Mouse (Mus musculus) intestine, embryonic 15.5 days (tissue): ENCODE data around the gene Ccdc22. TPM values are rescaled to one million over a fixed set of nuclear protein-coding genes. Genes with fewer than 3 reads are reported as not detected.

Experiments
- ATAC-seq: fragments of 200-750 bp; cut with Nextera tagmentation; 2 replicates; pipeline ENCODE4 v1.8.0; 2017; ENCODE audit warnings: moderate TSS enrichment, moderate library complexity
- H3K27ac ChIP-seq: fragments of 300-500 bp; sonication (generic); 2 replicates; pipeline ENCODE4 v1.5.1; 2015; ENCODE audit warnings: mild to moderate bottlenecking, inconsistent platforms
- H3K27me3 ChIP-seq: fragments of 300-500 bp; sonication (generic); replicated peaks from 2 replicates; pipeline ENCODE4 v1.6.1; 2015; ENCODE audit warnings: inconsistent platforms
- H3K36me3 ChIP-seq: fragments of 300-500 bp; sonication (generic); 2 replicates; pipeline ENCODE4 v1.6.1; 2015; ENCODE audit warnings: inconsistent platforms
- H3K4me1 ChIP-seq: fragments of 300-500 bp; sonication (generic); replicated peaks from 2 replicates; pipeline ENCODE4 v1.6.1; 2015; ENCODE audit warnings: inconsistent platforms
- H3K4me2 ChIP-seq: fragments of 300-500 bp; sonication (generic); replicated peaks from 2 replicates; pipeline ENCODE4 v1.6.1; 2015; ENCODE audit warnings: mild to moderate bottlenecking, inconsistent platforms
- H3K4me3 ChIP-seq: fragments of 300-500 bp; sonication (generic); replicated peaks from 2 replicates; pipeline ENCODE4 v1.5.1; 2015; ENCODE audit warnings: inconsistent platforms
- H3K9ac ChIP-seq: fragments of 300-500 bp; sonication (generic); 2 replicates; pipeline ENCODE4 v1.6.1; 2015; ENCODE audit warnings: inconsistent platforms
- H3K9me3 ChIP-seq: fragments of 300-500 bp; sonication (generic); 2 replicates; pipeline ENCODE4 v1.6.1; 2016; ENCODE audit warnings: inconsistent platforms
- WGBS: fragments of 180-500 bp; shearing (Covaris S2); methylation state at CpG from one replicate; pipeline ENCODE4 v1.1.7; 2015; 5-methylcytosine and 5-hydroxymethylcytosine counted together
- polyA plus RNA-seq: library from polyadenylated mRNA; unstranded; fragments of >200 nt; fragmentation: Nextera tagmentation; extraction: Ambion mirVana; gene quantifications from 2 replicates; pipeline ENCODE4 v1.2.1, GENCODE M21; 2015

The Ccdc22 gene
- polyA plus RNA-seq, 1 experiment from 2014 or later: 31.4 TPM

DNA sequence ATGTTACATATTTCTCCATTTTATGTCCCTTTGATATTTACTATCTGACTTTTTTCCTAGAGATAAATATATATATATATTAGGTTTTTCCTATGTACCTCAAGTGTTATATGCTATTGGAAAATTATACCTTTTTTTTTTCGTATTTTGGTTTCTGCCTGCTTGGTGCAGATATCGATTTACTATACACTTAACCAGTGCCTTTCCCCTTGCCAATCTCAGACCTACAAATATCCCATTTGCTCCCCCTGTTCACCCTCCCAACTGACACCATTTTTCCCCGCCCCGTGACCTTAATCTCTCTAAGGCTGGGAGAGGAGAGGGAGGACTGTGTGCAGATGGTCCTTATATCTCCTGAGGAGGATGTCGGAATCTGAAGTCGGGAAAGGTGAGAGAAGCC is 1.5 kb upstream of the Ccdc22 start, which contains the start of gene Cacna1f:
Gene Cacna1f, plus strand, starts transcription at position 301 of the 400 bp plus-strand sequence.
- H3K4me3 ChIP-seq: no peak within 1 kb of the TSS
- H3K4me2 ChIP-seq: no peak within 1 kb of the TSS
- 0 out of 2 replicates have a peak, but pooled peaks cover 2% of the 10 kb centered on the region for H3K4me1 ChIP-seq
- H3K27ac ChIP-seq: no peak within 1 kb of the TSS
- no peak within 1 kb of the TSS for H3K9ac ChIP-seq
- H3K36me3 ChIP-seq: no peaks in the 10 kb centered on the region
- no peaks in the 10 kb centered on the region for H3K9me3 ChIP-seq
- no peak for ATAC-seq
- no peaks in the 10 kb centered on the region for H3K27me3 ChIP-seq
- 82% methylated on average over 6 of the region's 6 CpGs for WGBS

DNA sequence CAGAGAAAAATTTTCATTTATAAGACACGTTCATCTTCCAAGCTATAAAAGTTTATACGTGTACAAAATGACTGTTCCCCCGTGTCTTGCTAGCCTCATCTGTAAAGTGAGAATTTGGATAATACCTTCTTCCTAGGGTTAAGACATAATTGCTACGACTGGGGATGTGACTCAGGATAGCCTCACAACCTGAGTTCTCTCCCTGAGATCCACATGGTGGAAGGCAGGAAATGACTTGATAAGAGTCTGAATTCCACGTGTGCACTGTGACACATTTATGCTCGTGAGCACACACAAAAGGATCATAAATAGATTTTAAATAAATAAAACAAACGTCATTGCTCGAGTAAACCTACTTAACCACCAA is 241 bp upstream of the Ccdc22 start:
- Histone ChIP-seq H3K27me3 (no peaks in the 10 kb centered on the region), H3K4me1 (0 out of 2 replicates have a peak, but pooled peaks cover 2% of the 10 kb centered on the region), H3K27ac (no peak overlapping the region), H3K36me3 (no peaks in the 10 kb centered on the region), H3K4me2 (no peak overlapping the region), H3K9me3 (no peaks in the 10 kb centered on the region), H3K4me3 (no peak overlapping the region), H3K9ac (no peak overlapping the region)
- WGBS: 32% methylated on average over 8 of the region's 8 CpGs
- ATAC-seq: peak; percentile 57

DNA sequence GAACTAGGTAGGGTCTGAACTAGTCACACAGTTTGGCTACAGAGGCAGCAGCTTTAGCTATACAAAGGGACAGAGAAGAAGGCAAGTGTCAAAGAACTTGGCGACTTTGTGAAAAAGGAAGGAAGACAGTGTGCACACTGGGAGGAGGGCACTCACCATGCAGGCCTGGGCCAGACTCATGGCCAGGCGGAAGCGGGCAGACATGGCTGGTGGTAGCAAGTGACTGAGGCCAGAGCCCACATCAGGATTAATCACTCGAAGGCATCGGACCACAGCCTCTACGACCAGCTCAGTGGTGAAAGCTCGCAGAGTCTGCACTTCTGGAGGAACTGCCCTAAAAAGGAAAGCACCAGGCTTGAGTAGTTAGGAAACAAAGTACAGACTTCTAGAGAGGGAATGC is 1.3 kb downstream of the Ccdc22 start:
- 87% methylated on average over 7 of the region's 7 CpGs for WGBS
- Histone ChIP-seq H3K27me3 (no peaks in the 10 kb centered on the region), H3K9me3 (no peaks in the 10 kb centered on the region), H3K9ac (no peak overlapping the region), H3K4me1 (no peaks in the 10 kb centered on the region), H3K36me3 (no peaks in the 10 kb centered on the region), H3K27ac (no peak overlapping the region), H3K4me3 (no peak overlapping the region), H3K4me2 (peak overlapping the region; percentile 53)
- no peak for ATAC-seq

DNA sequence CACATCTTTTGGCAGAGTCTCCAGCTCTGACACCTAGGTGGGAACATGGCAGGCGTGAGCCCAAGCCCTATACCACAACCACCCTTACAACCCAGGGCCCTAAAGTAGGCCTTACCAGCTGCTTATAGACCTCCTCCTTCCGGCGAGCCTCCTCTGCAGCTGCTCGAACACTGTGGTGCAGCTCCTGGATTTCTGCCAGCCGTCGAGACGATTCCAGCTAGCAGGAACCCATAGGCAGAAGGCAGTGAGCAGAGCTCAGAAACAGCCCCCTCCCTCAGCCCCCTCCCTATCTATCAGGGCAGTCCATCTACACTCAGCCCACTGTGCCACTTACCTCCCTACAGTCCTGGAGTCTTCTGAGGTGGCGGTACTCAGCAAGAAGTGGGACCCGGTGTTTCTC is 9.9 kb downstream of the Ccdc22 start:
- Histone ChIP-seq H3K27me3 (no peaks in the 10 kb centered on the region), H3K4me3 (no peak overlapping the region), H3K9me3 (no peaks in the 10 kb centered on the region), H3K4me2 (no peak overlapping the region), H3K27ac (no peak overlapping the region), H3K9ac (no peak overlapping the region), H3K4me1 (no peaks in the 10 kb centered on the region), H3K36me3 (no peaks in the 10 kb centered on the region)
- 87% methylated on average over 9 of the region's 9 CpGs for WGBS
- ATAC-seq: no peak

DNA sequence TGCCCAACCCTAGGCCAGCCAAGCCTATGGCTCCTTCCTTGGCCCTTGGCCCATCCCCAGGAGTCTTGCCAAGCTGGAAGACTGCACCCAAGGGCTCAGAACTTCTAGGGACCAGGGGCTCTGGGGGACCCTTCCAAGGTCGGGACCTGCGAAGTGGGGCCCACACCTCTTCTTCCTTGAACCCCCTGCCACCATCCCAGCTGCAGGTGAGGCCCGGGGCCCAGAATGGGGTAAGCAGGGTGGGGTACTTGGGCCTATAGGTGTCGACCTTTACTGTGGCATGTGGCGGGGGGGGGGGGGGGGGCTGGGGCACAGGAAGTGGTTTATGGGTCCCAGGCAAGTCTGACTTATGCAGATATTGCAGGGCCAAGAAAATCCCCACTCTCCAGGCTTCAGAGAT is 19.0 kb downstream of the Ccdc22 start:
- no peaks in the 10 kb centered on the region for H3K27me3 ChIP-seq
- no peaks in the 10 kb centered on the region for H3K4me1 ChIP-seq
- no peak overlapping the region for H3K4me3 ChIP-seq
- no peak overlapping the region for H3K27ac ChIP-seq
- no peaks in the 10 kb centered on the region for H3K9me3 ChIP-seq
- no peaks in the 10 kb centered on the region for H3K36me3 ChIP-seq
- 93% methylated on average over 4 of the region's 5 CpGs for WGBS
- H3K9ac ChIP-seq: no peak overlapping the region
- no peak overlapping the region for H3K4me2 ChIP-seq
- ATAC-seq: no peak

DNA sequence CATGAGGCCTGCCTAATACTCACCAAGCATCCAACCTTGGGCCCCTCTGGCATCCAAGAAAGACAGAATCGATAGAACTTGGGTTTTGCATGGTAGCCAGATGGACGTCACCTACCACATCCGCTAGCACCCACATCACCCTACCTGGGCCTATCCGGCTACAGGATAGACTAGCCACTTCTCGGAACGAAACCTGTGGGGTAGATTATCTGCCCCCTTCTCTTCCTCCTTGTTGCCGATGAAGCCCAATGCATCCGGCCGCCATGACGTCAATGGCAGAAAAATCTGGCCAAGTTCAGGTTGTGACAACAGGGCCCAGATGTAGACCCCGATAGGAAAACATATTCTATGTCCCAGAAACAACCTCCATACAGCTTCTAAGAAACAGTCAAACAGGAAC is 21.4 kb downstream of the Ccdc22 start:
- H3K4me1 ChIP-seq: no peaks in the 10 kb centered on the region
- ATAC-seq: no peak
- no peak overlapping the region for H3K27ac ChIP-seq
- H3K4me3 ChIP-seq: no peak overlapping the region
- no peak overlapping the region for H3K4me2 ChIP-seq
- H3K36me3 ChIP-seq: no peaks in the 10 kb centered on the region
- H3K27me3 ChIP-seq: no peaks in the 10 kb centered on the region
- WGBS: 93% methylated on average over 11 of the region's 11 CpGs
- no peaks in the 10 kb centered on the region for H3K9me3 ChIP-seq
- H3K9ac ChIP-seq: no peak overlapping the region

DNA sequence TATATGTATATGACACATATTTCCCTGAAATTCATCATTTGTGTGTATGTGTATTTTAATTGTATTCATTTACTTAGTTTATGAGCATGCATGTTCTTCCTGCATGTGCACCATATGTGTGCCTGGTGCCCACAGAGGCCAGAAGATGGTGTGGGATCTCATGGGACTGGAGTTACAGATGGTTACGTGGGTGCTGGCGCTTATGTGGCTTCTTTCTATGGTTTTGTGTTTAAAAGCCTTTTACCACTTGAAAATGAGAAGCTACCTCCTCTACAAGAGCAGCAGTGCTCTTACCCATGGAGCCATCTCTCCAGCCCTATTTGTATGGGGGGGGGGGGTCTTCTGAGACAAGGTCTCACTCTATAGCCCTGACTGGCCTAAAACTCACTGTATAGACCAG is 24.2 kb downstream of the Ccdc22 start:
- Histone ChIP-seq H3K9me3 (no peaks in the 10 kb centered on the region), H3K36me3 (no peaks in the 10 kb centered on the region), H3K4me3 (no peak overlapping the region), H3K4me2 (no peak overlapping the region), H3K27ac (no peak overlapping the region), H3K4me1 (no peaks in the 10 kb centered on the region), H3K9ac (no peak overlapping the region), H3K27me3 (no peaks in the 10 kb centered on the region)
- 88% methylated on average over 2 of the region's 2 CpGs for WGBS
- ATAC-seq: no peak

DNA sequence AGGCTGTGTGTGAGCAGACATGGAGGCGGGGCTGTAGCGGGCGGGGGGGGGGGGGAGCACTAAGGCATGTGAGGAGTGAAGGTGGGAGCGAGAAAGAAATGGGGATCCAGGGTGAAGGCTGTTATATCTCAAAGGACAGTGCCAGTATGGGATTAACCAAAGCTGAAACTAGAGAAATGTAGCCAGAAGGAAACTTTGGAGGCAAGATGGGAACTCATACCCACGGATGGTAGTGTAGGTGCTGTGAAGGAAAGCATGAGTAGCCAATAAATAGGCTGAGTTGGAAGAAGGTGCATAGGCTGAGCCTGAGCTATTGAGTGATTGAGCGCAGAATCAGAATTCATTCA is 30.5 kb downstream of the Ccdc22 start:
- Histone ChIP-seq H3K27me3 (no peaks in the 10 kb centered on the region), H3K4me1 (peaks cover 3% of the 10 kb centered on the region; the same call in 1 of the 2 replicates), H3K4me3 (peak overlapping the region; percentile 61), H3K36me3 (no peaks in the 10 kb centered on the region), H3K9ac (no peak overlapping the region), H3K9me3 (no peaks in the 10 kb centered on the region), H3K4me2 (peak overlapping the region; percentile 56), H3K27ac (no peak overlapping the region)
- no peak for ATAC-seq
- 33% methylated on average over 6 of the region's 6 CpGs for WGBS

DNA sequence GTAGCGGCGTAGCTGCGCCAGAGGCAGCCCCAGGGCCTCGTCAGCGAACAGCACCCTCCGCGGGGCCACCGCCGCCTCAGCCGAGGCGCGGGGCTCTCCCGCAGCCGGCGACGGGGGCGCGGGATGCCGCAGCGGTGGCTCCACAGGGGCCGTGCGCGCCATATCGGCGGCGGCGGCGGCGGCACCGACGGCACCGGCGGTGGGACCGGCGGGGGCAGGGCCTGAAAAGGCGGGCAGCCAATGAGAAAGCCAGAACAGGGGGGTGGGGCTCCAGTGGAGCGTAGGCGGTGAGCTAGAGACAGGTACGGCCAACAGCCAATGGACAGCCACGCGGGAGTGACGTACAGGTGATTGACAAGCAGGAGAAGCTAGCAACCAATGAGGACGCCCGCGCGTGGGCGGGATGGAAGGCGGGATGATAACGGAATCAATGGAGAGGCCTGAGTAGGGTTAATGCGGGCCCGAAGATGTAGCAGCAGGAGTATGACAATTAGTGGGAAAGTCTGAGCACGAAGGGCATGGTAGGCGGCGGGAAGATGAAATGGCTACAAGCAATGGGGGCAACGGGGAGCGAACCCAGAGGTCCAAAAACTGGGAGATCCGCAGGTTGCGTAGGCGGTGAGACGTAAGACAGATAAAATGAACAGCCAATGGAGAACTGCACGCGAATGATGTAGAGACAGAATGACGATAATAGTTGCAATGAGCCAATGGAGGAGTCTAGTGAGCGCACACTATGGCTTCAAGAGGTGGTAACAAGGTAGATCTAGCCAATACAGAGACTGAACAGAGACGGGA is 31.0 kb downstream of the Ccdc22 start, which contains the start of gene Ppp1r3f:
Gene Ppp1r3f, minus strand, starts transcription at position 197 of the 798 bp plus-strand sequence.
- H3K4me3 ChIP-seq: peak within 1 kb of the TSS; percentile 61
- H3K36me3 ChIP-seq: no peaks in the 10 kb centered on the region
- ATAC-seq: peak; percentile 98
- H3K9ac ChIP-seq: peak within 1 kb of the TSS; percentile 60
- H3K27me3 ChIP-seq: no peaks in the 10 kb centered on the region
- WGBS: 23% methylated on average over 65 of the region's 65 CpGs
- H3K4me2 ChIP-seq: peak within 1 kb of the TSS; percentile 68
- no peaks in the 10 kb centered on the region for H3K9me3 ChIP-seq
- H3K27ac ChIP-seq: peak within 1 kb of the TSS; percentile 73
- H3K4me1 ChIP-seq: peaks cover 3% of the 10 kb centered on the region; the same call in 1 of the 2 replicates

DNA sequence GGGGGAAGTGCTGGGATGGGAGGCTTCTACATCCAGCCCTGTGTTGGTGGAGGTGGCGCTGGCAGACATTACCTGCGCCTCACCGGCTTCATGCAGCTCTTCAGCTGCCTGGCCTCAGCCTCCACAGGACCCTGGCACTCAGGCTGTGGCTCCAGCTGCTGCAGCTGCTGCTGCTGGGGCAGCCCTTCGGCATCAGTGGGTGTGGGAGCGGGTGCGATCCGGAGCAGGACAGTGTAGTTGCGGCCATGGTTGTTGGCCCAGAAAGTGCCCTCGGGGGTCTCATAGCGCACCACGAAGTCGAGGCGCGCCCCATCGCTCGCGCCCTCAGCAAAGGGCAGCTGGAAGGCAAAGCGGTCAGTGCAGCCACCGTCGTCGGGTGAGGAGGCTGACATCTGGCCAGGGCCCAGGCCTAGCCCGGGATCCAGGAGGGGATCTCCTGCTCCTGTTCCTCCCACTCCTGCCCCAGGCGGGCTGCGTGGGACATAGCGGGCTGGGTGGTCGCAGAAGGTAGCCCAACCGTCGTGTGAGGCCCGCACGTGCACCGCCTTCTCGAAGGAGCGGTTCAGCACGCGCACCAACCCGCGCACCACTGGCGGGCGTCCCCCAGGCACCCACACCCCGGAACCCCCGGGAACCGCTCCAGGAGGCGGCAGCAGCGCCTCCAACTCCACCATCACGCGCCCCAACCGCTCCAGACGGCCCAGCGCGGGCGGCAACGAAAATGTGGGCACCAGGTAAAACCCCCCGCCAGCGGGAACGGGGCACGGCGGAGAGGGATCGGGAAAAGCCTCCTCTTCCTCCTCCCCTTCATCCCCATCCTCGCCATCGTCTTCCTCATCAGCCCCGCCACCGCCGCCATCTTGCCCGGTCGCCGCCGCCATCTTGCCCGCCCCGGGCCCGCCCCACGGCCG is 31.9 kb downstream of the Ccdc22 start, which contains the start of gene Foxp3:
Gene Foxp3, plus strand, starts transcription at position 469 of the 911 bp plus-strand sequence.
- Histone ChIP-seq H3K9me3 (no peaks in the 10 kb centered on the region), H3K27ac (peak within 1 kb of the TSS; percentile 73), H3K27me3 (no peaks in the 10 kb centered on the region), H3K4me3 (peak within 1 kb of the TSS; percentile 61), H3K9ac (peak within 1 kb of the TSS; percentile 60), H3K36me3 (no peaks in the 10 kb centered on the region), H3K4me2 (peak within 1 kb of the TSS; percentile 68), H3K4me1 (peaks cover 3% of the 10 kb centered on the region; the same call in 1 of the 2 replicates)
- 36% methylated on average over 66 of the region's 72 CpGs for WGBS
- ATAC-seq: peak; percentile 78

DNA sequence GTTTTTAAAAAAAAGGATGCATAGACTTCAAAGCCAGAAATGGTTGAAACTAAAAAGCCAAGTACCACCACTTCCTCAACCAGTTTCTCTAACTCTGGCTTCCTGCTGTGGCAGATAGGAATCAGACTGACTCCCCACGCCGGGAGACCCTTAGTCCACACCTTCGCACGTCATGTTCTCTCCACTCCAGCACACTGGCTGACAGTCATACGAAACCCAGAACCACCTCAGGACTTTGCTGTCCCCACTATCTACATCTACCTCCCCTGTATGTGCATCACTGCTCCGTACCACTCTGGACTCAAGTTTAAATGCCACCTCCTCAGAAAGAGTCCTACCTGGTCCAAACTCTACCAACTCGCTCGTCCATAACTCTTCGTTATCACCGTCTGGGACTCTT is 32.9 kb downstream of the Ccdc22 start:
- no peaks in the 10 kb centered on the region for H3K36me3 ChIP-seq
- peak overlapping the region; percentile 68 for H3K4me2 ChIP-seq
- 70% methylated on average over 10 of the region's 10 CpGs for WGBS
- no peak for ATAC-seq
- H3K27me3 ChIP-seq: no peaks in the 10 kb centered on the region
- no peak overlapping the region for H3K9ac ChIP-seq
- peaks cover 3% of the 10 kb centered on the region; the same call in 1 of the 2 replicates for H3K4me1 ChIP-seq
- no peak overlapping the region for H3K4me3 ChIP-seq
- peak overlapping the region; percentile 44; the same call in 1 of the 2 replicates for H3K27ac ChIP-seq
- no peaks in the 10 kb centered on the region for H3K9me3 ChIP-seq

DNA sequence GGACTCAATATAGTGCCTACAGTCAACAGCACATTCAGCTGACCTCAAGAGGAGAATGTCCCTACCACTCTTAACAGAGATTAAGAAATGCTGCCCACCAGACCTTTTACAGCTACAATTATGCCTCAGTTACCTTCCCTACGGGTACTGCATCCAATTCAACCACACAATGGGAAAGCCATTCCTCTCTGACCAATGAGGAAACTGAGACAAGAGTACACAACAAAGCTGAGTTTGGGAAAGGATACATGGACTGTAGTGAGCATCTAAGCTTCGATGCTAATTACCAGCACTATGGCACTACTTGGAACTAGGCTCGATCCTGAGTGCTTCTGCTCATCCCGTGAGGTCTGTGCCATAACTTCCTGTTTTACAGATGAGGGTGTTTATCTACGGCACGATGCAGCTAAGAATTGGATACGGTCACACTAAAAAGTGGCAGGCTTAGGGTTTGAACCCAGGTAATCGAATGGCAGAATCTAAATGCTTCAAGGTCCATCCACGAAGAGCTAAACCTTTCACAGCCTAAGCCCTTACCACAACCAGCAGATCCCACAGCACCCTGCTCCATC is 33.7 kb downstream of the Ccdc22 start:
- WGBS: 84% methylated on average over 9 of the region's 9 CpGs
- Histone ChIP-seq H3K9me3 (no peaks in the 10 kb centered on the region), H3K9ac (no peak overlapping the region), H3K4me3 (no peak overlapping the region), H3K27me3 (no peaks in the 10 kb centered on the region), H3K36me3 (no peaks in the 10 kb centered on the region), H3K4me1 (peaks cover 3% of the 10 kb centered on the region; the same call in 1 of the 2 replicates), H3K27ac (no peak overlapping the region), H3K4me2 (no peak overlapping the region)
- no peak for ATAC-seq
